Comparison of ENCODE assay signal across 23 mouse cellular contexts in genomic region chr1:185367383-185367782, GRCm38 (mm10). TPM values are rescaled to one million over a fixed set of nuclear protein-coding genes. Genes with fewer than 3 reads are reported as not detected.
A peak's percentile ranks its signal among the peaks of the same experiment; 100 is the strongest.
DNase-seq lines count a peak whose midpoint lies in the region; ATAC-seq lines count a peak whose summit lies in the region.
"Had no signal": no experiment of that assay in that cellular context is flagged by ENCODE, and none has a peak within 500 bp of the region (broad histone marks: within the 10 kb centered on the region; RNA-seq: fewer than 3 reads in every experiment).

No protein-coding gene starts in this region.

- H3K4me1 ChIP-seq in embryonic facial prominence, embryonic 13.5 days, result peaks cover 21% of the 10 kb centered on the region
- H3K4me1 ChIP-seq in embryonic facial prominence, embryonic 10.5 days, result peaks cover 19% of the 10 kb centered on the region
- H3K4me1 ChIP-seq in heart, embryonic 10.5 days, result peaks cover 18% of the 10 kb centered on the region

- DNase-seq in embryonic facial prominence, embryonic 10.5 days (ENCODE audit: low spot score), result no peak
- peak; percentile 33 for DNase-seq in heart, embryonic 10.5 days (ENCODE audit: low spot score)
- no peak for DNase-seq in heart, adult 11 months
- DNase-seq in skeletal muscle tissue, adult 2 months (ENCODE audit: low read depth, low spot score), result peak; percentile 68
- no peak for DNase-seq in adrenal gland, postnatal 14 days
- DNase-seq: adrenal gland, postnatal 10 days; cerebellum, adult 18-20 months; cerebellum, adult 9-10 months; cerebellum, postnatal 14 days; heart, adult 18-20 months; heart, postnatal 14 days; heart, postnatal 4 days; kidney, adult 2 months had no signal

- peaks cover 39% of the 10 kb centered on the region for H3K36me3 ChIP-seq in embryonic facial prominence, embryonic 13.5 days
- peaks cover 51% of the 10 kb centered on the region for H3K36me3 ChIP-seq in embryonic facial prominence, embryonic 10.5 days (replicated peaks)
- H3K36me3 ChIP-seq in heart, embryonic 10.5 days, result peaks cover 45% of the 10 kb centered on the region

- no peak overlapping the region for H3K4me2 ChIP-seq in embryonic facial prominence, embryonic 13.5 days
- H3K4me2 ChIP-seq: embryonic facial prominence, embryonic 12.5 days; forebrain, embryonic 13.5 days; heart, embryonic 13.5 days; hindbrain, embryonic 15.5 days had no signal

- H3K27ac ChIP-seq in embryonic facial prominence, embryonic 13.5 days, result no peak overlapping the region
- H3K27ac ChIP-seq in embryonic facial prominence, embryonic 10.5 days (replicated peaks), result no peak overlapping the region
- H3K27ac ChIP-seq in heart, embryonic 10.5 days, result no peak overlapping the region
- H3K27ac ChIP-seq: embryonic facial prominence, embryonic 12.5 days; forebrain, embryonic 13.5 days; heart, embryonic 13.5 days; hindbrain, embryonic 15.5 days had no signal

- peak overlapping the region; percentile 21; the same call in 1 of the 2 replicates for H3K9ac ChIP-seq in embryonic facial prominence, embryonic 13.5 days
- H3K9ac ChIP-seq: embryonic facial prominence, embryonic 12.5 days; forebrain, embryonic 13.5 days; heart, embryonic 13.5 days; hindbrain, embryonic 15.5 days had no signal

- no peaks in the 10 kb centered on the region for H3K27me3 ChIP-seq in embryonic facial prominence, embryonic 13.5 days
- no peaks in the 10 kb centered on the region for H3K27me3 ChIP-seq in embryonic facial prominence, embryonic 10.5 days (replicated peaks; ENCODE audit: low read depth, poor library complexity, severe bottlenecking)
- H3K27me3 ChIP-seq in heart, embryonic 10.5 days (ENCODE audit: insufficient read depth, poor library complexity, severe bottlenecking), result no peaks in the 10 kb centered on the region
- H3K27me3 ChIP-seq: embryonic facial prominence, embryonic 12.5 days; forebrain, embryonic 13.5 days; heart, embryonic 13.5 days; hindbrain, embryonic 15.5 days; Patski had no signal

- no peak for ATAC-seq in embryonic facial prominence, embryonic 13.5 days (ENCODE audit: insufficient number of reproducible peaks, insufficient read depth, low FRiP score, low TSS enrichment, low read depth)
- ATAC-seq: forebrain, embryonic 13.5 days; forebrain, embryonic 16.5 days; intestine, postnatal 0 days; Patski had no signal

- no peak overlapping the region for H3K4me3 ChIP-seq in embryonic facial prominence, embryonic 13.5 days
- no peak overlapping the region for H3K4me3 ChIP-seq in embryonic facial prominence, embryonic 10.5 days
- no peak overlapping the region for H3K4me3 ChIP-seq in heart, embryonic 10.5 days
- H3K4me3 ChIP-seq: embryonic facial prominence, embryonic 12.5 days; erythroblast, embryonic 14.5 days; forebrain, embryonic 13.5 days; heart, embryonic 13.5 days; hindbrain, embryonic 15.5 days had no signal

- H3K9me3 ChIP-seq in embryonic facial prominence, embryonic 13.5 days, result no peaks in the 10 kb centered on the region
- H3K9me3 ChIP-seq in embryonic facial prominence, embryonic 10.5 days, result no peaks in the 10 kb centered on the region
- no peaks in the 10 kb centered on the region for H3K9me3 ChIP-seq in heart, embryonic 10.5 days
- H3K9me3 ChIP-seq: embryonic facial prominence, embryonic 12.5 days; forebrain, embryonic 13.5 days; G1E; heart, embryonic 13.5 days; hindbrain, embryonic 15.5 days had no signal

- WGBS in embryonic facial prominence, embryonic 13.5 days, result 82% methylated on average over 6 of the region's 6 CpGs
- 91% methylated on average over 6 of the region's 6 CpGs for WGBS in embryonic facial prominence, embryonic 10.5 days
- WGBS in heart, embryonic 10.5 days, result 84% methylated on average over 6 of the region's 6 CpGs

RNA-seq across cellular contexts. Expression of gene Eprs, which starts 4.5 kb away (rescaled TPM):
- polyA plus RNA-seq in embryonic facial prominence, embryonic 13.5 days (2015; fragmentation: Nextera tagmentation; extraction: Ambion mirVana), result 151 and 161 TPM in 2 replicates
- 153 TPM in 2 replicates for polyA plus RNA-seq in embryonic facial prominence, embryonic 10.5 days (2016; fragmentation: Nextera tagmentation; extraction: Ambion mirVana)
- polyA plus RNA-seq in heart, embryonic 10.5 days (2016; fragmentation: Nextera tagmentation; extraction: Ambion mirVana), result 135 and 151 TPM in 2 replicates
- total RNA-seq in adrenal gland, postnatal 14 days (2021), result 170 and 183 TPM in 2 replicates

RNA-seq across cellular contexts. Expression of gene Bpnt1, which starts 35.4 kb away (rescaled TPM):
- 21.8 and 23.5 TPM in 2 replicates for polyA plus RNA-seq in embryonic facial prominence, embryonic 13.5 days (2015; fragmentation: Nextera tagmentation; extraction: Ambion mirVana)
- 32.1 and 36.1 TPM in 2 replicates for polyA plus RNA-seq in embryonic facial prominence, embryonic 10.5 days (2016; fragmentation: Nextera tagmentation; extraction: Ambion mirVana)
- polyA plus RNA-seq in heart, embryonic 10.5 days (2016; fragmentation: Nextera tagmentation; extraction: Ambion mirVana), result 38.5 and 39.9 TPM in 2 replicates
- 75.1 and 87.3 TPM in 2 replicates for total RNA-seq in adrenal gland, postnatal 14 days (2021)

RNA-seq across cellular contexts. Expression of gene Iars2, which starts 38.2 kb away (rescaled TPM):
- polyA plus RNA-seq in embryonic facial prominence, embryonic 13.5 days (2015; fragmentation: Nextera tagmentation; extraction: Ambion mirVana), result 23.3 and 27.4 TPM in 2 replicates
- polyA plus RNA-seq in embryonic facial prominence, embryonic 10.5 days (2016; fragmentation: Nextera tagmentation; extraction: Ambion mirVana), result 25.0 and 26.9 TPM in 2 replicates
- 31.7 and 43.8 TPM in 2 replicates for polyA plus RNA-seq in heart, embryonic 10.5 days (2016; fragmentation: Nextera tagmentation; extraction: Ambion mirVana)
- 97.7 and 99.4 TPM in 2 replicates for total RNA-seq in adrenal gland, postnatal 14 days (2021)

Comparison
In these comparisons a context has a peak if more than half of its experiments do, and no peak if none do; other contexts are left out.
1. DNase-seq: peak in heart, embryonic 10.5 days (single experiment) and skeletal muscle tissue, adult 2 months (single experiment); none in embryonic facial prominence, embryonic 10.5 days (single experiment), heart, adult 11 months (single experiment) and adrenal gland, postnatal 14 days (single experiment).